In the genomic region with DNA sequence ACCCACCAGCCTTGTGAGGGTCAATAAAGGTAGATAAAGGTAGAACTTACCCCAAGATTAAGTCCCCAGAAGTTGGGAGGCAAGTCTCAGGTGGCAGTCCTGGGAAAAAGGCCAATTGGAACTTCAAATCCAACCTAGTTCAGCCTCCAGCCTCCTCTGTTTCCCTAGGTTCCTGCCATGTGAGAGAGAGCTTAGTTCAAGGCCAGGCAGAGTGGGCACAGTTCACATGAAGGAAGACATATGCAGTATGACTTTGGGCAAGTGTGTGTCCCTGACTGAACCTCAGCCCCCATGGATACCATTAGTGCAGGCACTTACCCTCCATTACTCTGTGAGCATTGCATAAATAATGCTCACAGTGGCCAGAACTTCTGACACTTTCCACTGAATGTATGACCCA, we compare ENCODE assay signal across 16 mouse cellular contexts. TPM values are rescaled to one million over a fixed set of nuclear protein-coding genes. Genes with fewer than 3 reads are reported as not detected.
A peak's percentile ranks its signal among the peaks of the same experiment; 100 is the strongest.
DNase-seq lines count a peak whose midpoint lies in the region; ATAC-seq and TF ChIP-seq lines count a peak whose summit lies in the region.
"Had no signal": no experiment of that assay in that cellular context is flagged by ENCODE, and none has a peak within 500 bp of the region (broad histone marks: within the 10 kb centered on the region; RNA-seq: fewer than 3 reads in every experiment).

No protein-coding gene starts in this region.

- intact Hi-C loops in heart, postnatal 10 days (cut with DNase I) = no loop called here

- no peaks in the 10 kb centered on the region for H3K9me3 ChIP-seq in heart, embryonic 13.5 days
- H3K9me3 ChIP-seq in liver, embryonic 15.5 days (replicated peaks) = no peaks in the 10 kb centered on the region
- H3K9me3 ChIP-seq in liver, embryonic 11.5 days (ENCODE audit: control insufficient read depth, low read length) = no peaks in the 10 kb centered on the region
- no peaks in the 10 kb centered on the region for H3K9me3 ChIP-seq in ES-E14 (ENCODE audit: control insufficient read depth, insufficient read depth, low read depth, low read length)
- H3K9me3 ChIP-seq in embryonic facial prominence, embryonic 10.5 days = no peaks in the 10 kb centered on the region
- H3K9me3 ChIP-seq: liver, embryonic 13.5 days had no signal

- H3K4me3 ChIP-seq in heart, embryonic 13.5 days = no peak overlapping the region
- no peak overlapping the region for H3K4me3 ChIP-seq in liver, embryonic 15.5 days (replicated peaks)
- H3K4me3 ChIP-seq in liver, embryonic 11.5 days (ENCODE audit: low read depth, low read length) = no peak overlapping the region
- no peak overlapping the region for H3K4me3 ChIP-seq in ES-E14 (ENCODE audit: insufficient read depth in 1 of 2, low read depth in 1 of 2, low read length in 2 of 2, poor library complexity in 1 of 2, severe bottlenecking in 1 of 2)
- no peak overlapping the region for H3K4me3 ChIP-seq in embryonic facial prominence, embryonic 10.5 days
- H3K4me3 ChIP-seq: liver, embryonic 13.5 days had no signal

- peaks cover 82% of the 10 kb centered on the region for H3K4me1 ChIP-seq in heart, embryonic 13.5 days
- H3K4me1 ChIP-seq in liver, embryonic 15.5 days (replicated peaks) = peaks cover 63% of the 10 kb centered on the region
- peaks cover 27% of the 10 kb centered on the region for H3K4me1 ChIP-seq in liver, embryonic 11.5 days (replicated peaks; ENCODE audit: control insufficient read depth, insufficient read depth, low read length)
- H3K4me1 ChIP-seq in ES-E14 (ENCODE audit: control insufficient read depth in 2 of 2, insufficient read depth in 2 of 2, low read length in 2 of 2, poor library complexity in 1 of 2) = peaks cover 17 to 50% of the 10 kb centered on the region in 2 experiments
- peaks cover 62% of the 10 kb centered on the region for H3K4me1 ChIP-seq in embryonic facial prominence, embryonic 10.5 days

- DNase-seq in heart, postnatal 10 days = no peak
- DNase-seq in liver, embryonic 11.5 days (ENCODE audit: low spot score) = no peak
- no peak for DNase-seq in ES-E14 (ENCODE audit: low read depth, low spot score)
- no peak for DNase-seq in embryonic facial prominence, embryonic 10.5 days (ENCODE audit: low spot score)
- no peak for DNase-seq in spleen, adult 18-20 months
- no peak for DNase-seq in adrenal gland, postnatal 36 days
- DNase-seq: cerebellum, adult 11-12 months; cerebellum, postnatal 25 days; forebrain, postnatal 0 days; layer of hippocampus, postnatal 36 days; liver, embryonic 13.5 days; midbrain, embryonic 14.5 days; retina, postnatal 1 day; thymus, adult 18-20 months had no signal

- in situ Hi-C loops in ES-E14 (cut with MboI; ENCODE audit: low sequenced_read_pairs in 2 of 2, unreplicated experiment in 2 of 2) = no loop called here

- H3K4me2 ChIP-seq in heart, embryonic 13.5 days = no peak overlapping the region
- H3K4me2 ChIP-seq in liver, embryonic 15.5 days = no peak overlapping the region
- no peak overlapping the region for H3K4me2 ChIP-seq in liver, embryonic 11.5 days
- H3K4me2 ChIP-seq: liver, embryonic 13.5 days had no signal

- H3K27me3 ChIP-seq in heart, embryonic 13.5 days (replicated peaks) = no peaks in the 10 kb centered on the region
- no peaks in the 10 kb centered on the region for H3K27me3 ChIP-seq in liver, embryonic 15.5 days
- no peaks in the 10 kb centered on the region for H3K27me3 ChIP-seq in liver, embryonic 11.5 days (replicated peaks; ENCODE audit: control insufficient read depth, insufficient read depth, low read length)
- H3K27me3 ChIP-seq in embryonic facial prominence, embryonic 10.5 days (replicated peaks; ENCODE audit: low read depth, poor library complexity, severe bottlenecking) = no peaks in the 10 kb centered on the region
- H3K27me3 ChIP-seq: liver, embryonic 13.5 days had no signal

- no peak for ATAC-seq in heart, embryonic 13.5 days (ENCODE audit: extremely low read depth, insufficient number of reproducible peaks, low FRiP score, low TSS enrichment)
- no peak for ATAC-seq in liver, embryonic 15.5 days (ENCODE audit: insufficient read depth)
- ATAC-seq in liver, embryonic 11.5 days (replicated peaks; ENCODE audit: low FRiP score) = no peak
- ATAC-seq: forebrain, postnatal 0 days had no signal

- no peak overlapping the region for H3K9ac ChIP-seq in heart, embryonic 13.5 days
- H3K9ac ChIP-seq in liver, embryonic 15.5 days = no peak overlapping the region
- no peak overlapping the region for H3K9ac ChIP-seq in liver, embryonic 11.5 days (ENCODE audit: low read depth, low read length)
- no peak overlapping the region for H3K9ac ChIP-seq in ES-E14 (ENCODE audit: insufficient read depth, low read depth, low read length, poor library complexity, severe bottlenecking)
- H3K9ac ChIP-seq: forebrain, postnatal 0 days; liver, embryonic 13.5 days had no signal

- H3K36me3 ChIP-seq in heart, embryonic 13.5 days = peaks cover 6% of the 10 kb centered on the region; the same call in 1 of the 2 replicates
- no peaks in the 10 kb centered on the region for H3K36me3 ChIP-seq in liver, embryonic 15.5 days (replicated peaks)
- H3K36me3 ChIP-seq in liver, embryonic 11.5 days (ENCODE audit: control insufficient read depth, insufficient read depth, low read length) = no peaks in the 10 kb centered on the region
- no peaks in the 10 kb centered on the region for H3K36me3 ChIP-seq in ES-E14 (ENCODE audit: control insufficient read depth, insufficient read depth, low read length, poor library complexity, severe bottlenecking)
- H3K36me3 ChIP-seq in embryonic facial prominence, embryonic 10.5 days (replicated peaks) = peaks cover 6% of the 10 kb centered on the region; the same call in 1 of the 2 replicates
- H3K36me3 ChIP-seq: liver, embryonic 13.5 days had no signal

- peak overlapping the region; percentile 61 for H3K27ac ChIP-seq in heart, embryonic 13.5 days (replicated peaks)
- 0 out of 2 replicates have a peak overlapping the region, but pooled peaks have one; percentile 3 for H3K27ac ChIP-seq in liver, embryonic 15.5 days (replicated peaks)
- H3K27ac ChIP-seq in liver, embryonic 11.5 days (ENCODE audit: low read depth, low read length) = no peak overlapping the region
- H3K27ac ChIP-seq in ES-E14 (ENCODE audit: insufficient read depth, low read depth, low read length, poor library complexity, severe bottlenecking) = peak overlapping the region; percentile 48; the same call in 1 of the 2 replicates
- H3K27ac ChIP-seq in embryonic facial prominence, embryonic 10.5 days (replicated peaks) = peak overlapping the region; percentile 66
- H3K27ac ChIP-seq: liver, embryonic 13.5 days had no signal

TF ChIP-seq in ES-E14, 5 proteins besides CTCF, POLR2A, EP300 and RAD21:
- no peak for TF ChIP-seq ZC3H11A (IDR thresholded peaks at IDR 0.05; ENCODE audit: borderline replicate concordance, low read depth, low read length)
- no peak for TF ChIP-seq MAFK (IDR thresholded peaks at IDR 0.05; ENCODE audit: insufficient read depth, low read depth, low read length)
- no peak for TF ChIP-seq CHD2 (IDR thresholded peaks at IDR 0.05; ENCODE audit: low read depth, low read length)
- TF ChIP-seq HCFC1 (IDR thresholded peaks at IDR 0.05; ENCODE audit: borderline replicate concordance, insufficient read depth, low read length) = no peak

RNA-seq across cellular contexts. Expression of a gene that starts 34.3 kb away (rescaled TPM):
- polyA plus RNA-seq in heart, embryonic 13.5 days (2015; fragmentation: Nextera tagmentation; extraction: Ambion mirVana) = 67.8 and 74.5 TPM in 2 replicates
- 10 to 100 TPM; 10.6 to 15.2 TPM for total RNA-seq in heart, postnatal 10 days (2021)
- polyA plus RNA-seq in liver, embryonic 15.5 days (2015; fragmentation: Nextera tagmentation; extraction: Ambion mirVana) = 36.2 and 37.3 TPM in 2 replicates
- 64.9 and 66.2 TPM in 2 replicates for polyA plus RNA-seq in liver, embryonic 11.5 days (2014; fragmentation: Nextera tagmentation; extraction: Ambion mirVana)
- total RNA-seq in ES-E14 (2012; rRNA removed) = 13.4 and 16.9 TPM in 2 replicates
- 85.4 and 85.8 TPM in 2 replicates for polyA plus RNA-seq in embryonic facial prominence, embryonic 10.5 days (2016; fragmentation: Nextera tagmentation; extraction: Ambion mirVana)
- total RNA-seq in adrenal gland, postnatal 36 days (2021) = 10 to 100 TPM in 1 of 2 experiments, 1 to 10 TPM in 1; 9.2 to 22.3 TPM
